Mouse (Mus musculus): ENCODE data around the gene Txn2.

- TF ChIP-seq CTCF (IDR thresholded peaks at IDR 0.05; ENCODE audit: low read depth, low read length) (no peak), TAL1 (conservative IDR thresholded peaks at IDR 0.05; ENCODE audit: low read depth, low read length) (no peak), POLR2AphosphoS5 (IDR thresholded peaks at IDR 0.05; ENCODE audit: insufficient replicate concordance, low read depth, low read length) (no peak)
Measured at GRCm38 (mm10) chr15:77919441-77919840, 9.4 kb downstream of the Txn2 start.
